Mouse (Mus musculus) liver, embryonic 13.5 days (tissue): ENCODE results near the gene Capn9. TPM values are rescaled to one million over a fixed set of nuclear protein-coding genes. Genes with fewer than 3 reads are reported as not detected.

Experiments
- ATAC-seq: fragments of 200-750 bp; cut with Nextera tagmentation; 2 replicates; pipeline ENCODE4 v1.8.0; 2017; ENCODE audit warnings: low read depth, mild to moderate bottlenecking, moderate number of reproducible peaks, moderate library complexity
- DNase-seq: peaks from one replicate; pipeline ENCODE4 v3.0.0; 2022
- H3K27ac ChIP-seq: fragments of 300-500 bp; sonication (generic); 2 replicates; pipeline ENCODE4 v1.5.1; 2015; ENCODE audit warnings: moderate library complexity, mild to moderate bottlenecking, inconsistent platforms
- H3K27me3 ChIP-seq: fragments of 300-500 bp; sonication (generic); 2 replicates; pipeline ENCODE4 v1.6.1; 2015; ENCODE audit warnings: mild to moderate bottlenecking, inconsistent platforms
- H3K36me3 ChIP-seq: fragments of 300-500 bp; sonication (generic); 2 replicates; pipeline ENCODE4 v1.6.1; 2015; ENCODE audit warnings: mild to moderate bottlenecking, inconsistent platforms
- H3K4me1 ChIP-seq: fragments of 300-500 bp; sonication (generic); replicated peaks from 2 replicates; pipeline ENCODE4 v1.6.1; 2015; ENCODE audit warnings: inconsistent platforms
- H3K4me2 ChIP-seq: fragments of 300-500 bp; sonication (generic); 2 replicates; pipeline ENCODE4 v1.6.1; 2015; ENCODE audit warnings: inconsistent platforms, mild to moderate bottlenecking, moderate library complexity
- H3K4me3 ChIP-seq: fragments of 300-500 bp; sonication (generic); replicated peaks from 2 replicates; pipeline ENCODE4 v1.5.1; 2015; ENCODE audit warnings: mild to moderate bottlenecking, inconsistent platforms
- H3K9ac ChIP-seq: fragments of 300-500 bp; sonication (generic); 2 replicates; pipeline ENCODE4 v1.6.1; 2015; ENCODE audit warnings: mild to moderate bottlenecking, inconsistent platforms
- H3K9me3 ChIP-seq: fragments of 300-500 bp; sonication (generic); replicated peaks from 2 replicates; pipeline ENCODE4 v1.6.1; 2016; ENCODE audit warnings: inconsistent platforms
- WGBS: fragments of 180-500 bp; shearing (Covaris S2); methylation state at CpG from one replicate; pipeline ENCODE4 v1.1.7; 2015; ENCODE audit not compliant: insufficient replicate concordance; 5-methylcytosine and 5-hydroxymethylcytosine counted together
- polyA plus RNA-seq: library from polyadenylated mRNA; unstranded; fragments of >200 nt; fragmentation: Nextera tagmentation; extraction: Ambion mirVana; gene quantifications from 2 replicates; pipeline ENCODE4 v1.2.1, GENCODE M21; 2015

The Capn9 gene
- polyA plus RNA-seq, 1 experiment from 2014 or later = 0.22 TPM

- ATAC-seq = no peak
- Histone ChIP-seq H3K4me1 (peaks cover 44% of the 10 kb centered on the region), H3K36me3 (no peaks in the 10 kb centered on the region), H3K27me3 (no peaks in the 10 kb centered on the region), H3K4me3 (peak overlapping the region; percentile 85; the same call in 1 of the 2 replicates), H3K4me2 (peak overlapping the region; percentile 98), H3K9ac (peak overlapping the region; percentile 90; the same call in 1 of the 2 replicates), H3K9me3 (no peaks in the 10 kb centered on the region), H3K27ac (no peak overlapping the region)
- no peak for DNase-seq
- 67% methylated on average over 4 of the region's 4 CpGs for WGBS
Observed at GRCm38 (mm10) chr8:124663874-124664230, 87.9 kb downstream of the Capn9 start.

- peaks cover 39% of the 10 kb centered on the region for H3K4me1 ChIP-seq
- no peak overlapping the region for H3K27ac ChIP-seq
- H3K4me2 ChIP-seq = no peak overlapping the region
- WGBS = 68% methylated on average over 3 of the region's 3 CpGs
- no peaks in the 10 kb centered on the region for H3K27me3 ChIP-seq
- DNase-seq = no peak
- H3K9me3 ChIP-seq = no peaks in the 10 kb centered on the region
- H3K36me3 ChIP-seq = no peaks in the 10 kb centered on the region
- ATAC-seq = no peak
- H3K9ac ChIP-seq = no peak overlapping the region
- H3K4me3 ChIP-seq = no peak overlapping the region
Observed at GRCm38 (mm10) chr8:124664414-124664813, 88.5 kb downstream of the Capn9 start.

Other genes with a start within 250 kb of the Capn9 start
- gene Pgbd5, start 136.5 kb upstream of the Capn9 start, polyA plus RNA-seq = 0.09 and 0.16 TPM in 2 replicates
- gene Cog2, start 55.3 kb upstream of the Capn9 start, polyA plus RNA-seq = 19.1 and 22.1 TPM in 2 replicates
- 50.2 and 54.9 TPM in 2 replicates for gene Agt, start 6.4 kb upstream of the Capn9 start, polyA plus RNA-seq
- 4.6 and 5.8 TPM in 2 replicates for gene 2310022B05Rik, start 87.3 kb downstream of the Capn9 start, polyA plus RNA-seq
- gene Ttc13, start 145.9 kb downstream of the Capn9 start, polyA plus RNA-seq = 20.6 and 23.7 TPM in 2 replicates
- gene Arv1, start 146.0 kb downstream of the Capn9 start, polyA plus RNA-seq = 8.0 and 8.3 TPM in 2 replicates
- 2.6 and 2.9 TPM in 2 replicates for gene Fam89a, start 175.7 kb downstream of the Capn9 start, polyA plus RNA-seq
- 0.03 TPM in 1 of 2 replicates, not detected in the other for gene Trim67, start 217.0 kb downstream of the Capn9 start, polyA plus RNA-seq